Mouse (Mus musculus): Measurements from ENCODE around the gene Tssk2. TPM values are rescaled to one million over a fixed set of nuclear protein-coding genes. Genes with fewer than 3 reads are reported as not detected.

Tssk2 gene
- not detected for polyA plus RNA-seq (2017; shearing (Covaris generic))

GRCm38 (mm10) chr16:17898462-17898861 is at the start of gene Tssk2, which contains the start of gene Dgcr2:
TSS of gene Tssk2 (plus strand) at chr16:17898637.
TSS of gene Dgcr2 (minus strand) at chr16:17898562.

GRCm38 (mm10) chr16:17891567-17891959 is 6.9 kb upstream of the Tssk2 start, which contains the start of gene Gm20518:
TSS of gene Gm20518 (minus strand) at chr16:17891671.

GRCm38 (mm10) chr16:17893923-17894322 is 4.5 kb upstream of the Tssk2 start, which contains the start of gene Tssk1:
TSS of gene Tssk1 (plus strand) at chr16:17894223.

GRCm38 (mm10) chr16:17911052-17911595 is 12.7 kb downstream of the Tssk2 start, which contains the start of gene Ess2:
TSS of gene Ess2 (minus strand) at chr16:17911348.

GRCm38 (mm10) chr16:17914307-17915249 is 16.1 kb downstream of the Tssk2 start, which contains the start of gene Gsc2:
TSS of gene Gsc2 (minus strand) at chr16:17915059.

GRCm38 (mm10) chr16:17928087-17928580 is 29.7 kb downstream of the Tssk2 start, which contains the start of gene Slc25a1:
TSS of gene Slc25a1 (minus strand) at chr16:17928219.

Other genes starting within 250 kb of the Tssk2 start
- gene Med15, start 165.7 kb upstream of the Tssk2 start, polyA plus RNA-seq (2017; shearing (Covaris generic)) = 123 TPM
- gene Klhl22, start 139.0 kb upstream of the Tssk2 start, polyA plus RNA-seq (2017; shearing (Covaris generic)) = 7.6 TPM
- not detected for gene Scarf2, start 101.4 kb upstream of the Tssk2 start, polyA plus RNA-seq (2017; shearing (Covaris generic))
- not detected for gene B830017H08Rik, start 65.5 kb upstream of the Tssk2 start, polyA plus RNA-seq (2017; shearing (Covaris generic))
- gene Car15, start 60.3 kb upstream of the Tssk2 start, polyA plus RNA-seq (2017; shearing (Covaris generic)) = 1.2 TPM
- gene Gm20518, start 7.0 kb upstream of the Tssk2 start, polyA plus RNA-seq (2017; shearing (Covaris generic)) = not detected
- gene Tssk1, start 4.4 kb upstream of the Tssk2 start, polyA plus RNA-seq (2017; shearing (Covaris generic)) = not detected
- 55.2 TPM for gene Dgcr2, start 75 bp upstream of the Tssk2 start, polyA plus RNA-seq (2017; shearing (Covaris generic))
- gene Ess2, start 12.7 kb downstream of the Tssk2 start, polyA plus RNA-seq (2017; shearing (Covaris generic)) = 59.2 TPM
- gene Gsc2, start 16.4 kb downstream of the Tssk2 start, polyA plus RNA-seq (2017; shearing (Covaris generic)) = not detected
- gene Slc25a1, start 29.6 kb downstream of the Tssk2 start, polyA plus RNA-seq (2017; shearing (Covaris generic)) = 36.1 TPM
- gene Vpreb2, start 81.8 kb downstream of the Tssk2 start, polyA plus RNA-seq (2017; shearing (Covaris generic)) = not detected
- gene Dgcr6, start 154.2 kb downstream of the Tssk2 start, polyA plus RNA-seq (2017; shearing (Covaris generic)) = 8.4 TPM
- 0.40 TPM for gene Prodh, start 191.6 kb downstream of the Tssk2 start, polyA plus RNA-seq (2017; shearing (Covaris generic))
- not detected for gene Rtn4r, start 229.0 kb downstream of the Tssk2 start, polyA plus RNA-seq (2017; shearing (Covaris generic))

Measured in effector memory CD4-positive, alpha-beta T cell, adult 5 months (primary cell).